Mouse (Mus musculus) intestine, embryonic 15.5 days (tissue): ENCODE data around the gene 0610040J01Rik. TPM values are rescaled to one million over a fixed set of nuclear protein-coding genes. Genes with fewer than 3 reads are reported as not detected.

Source experiments
- ATAC-seq: fragments of 200-750 bp; cut with Nextera tagmentation; 2 replicates; pipeline ENCODE4 v1.8.0; 2017; ENCODE audit warnings: moderate TSS enrichment, moderate library complexity
- H3K27ac ChIP-seq: fragments of 300-500 bp; sonication (generic); 2 replicates; pipeline ENCODE4 v1.5.1; 2015; ENCODE audit warnings: mild to moderate bottlenecking, inconsistent platforms
- H3K27me3 ChIP-seq: fragments of 300-500 bp; sonication (generic); replicated peaks from 2 replicates; pipeline ENCODE4 v1.6.1; 2015; ENCODE audit warnings: inconsistent platforms
- H3K36me3 ChIP-seq: fragments of 300-500 bp; sonication (generic); 2 replicates; pipeline ENCODE4 v1.6.1; 2015; ENCODE audit warnings: inconsistent platforms
- H3K4me1 ChIP-seq: fragments of 300-500 bp; sonication (generic); replicated peaks from 2 replicates; pipeline ENCODE4 v1.6.1; 2015; ENCODE audit warnings: inconsistent platforms
- H3K4me2 ChIP-seq: fragments of 300-500 bp; sonication (generic); replicated peaks from 2 replicates; pipeline ENCODE4 v1.6.1; 2015; ENCODE audit warnings: mild to moderate bottlenecking, inconsistent platforms
- H3K4me3 ChIP-seq: fragments of 300-500 bp; sonication (generic); replicated peaks from 2 replicates; pipeline ENCODE4 v1.5.1; 2015; ENCODE audit warnings: inconsistent platforms
- H3K9ac ChIP-seq: fragments of 300-500 bp; sonication (generic); 2 replicates; pipeline ENCODE4 v1.6.1; 2015; ENCODE audit warnings: inconsistent platforms
- H3K9me3 ChIP-seq: fragments of 300-500 bp; sonication (generic); 2 replicates; pipeline ENCODE4 v1.6.1; 2016; ENCODE audit warnings: inconsistent platforms
- WGBS: fragments of 180-500 bp; shearing (Covaris S2); methylation state at CpG from one replicate; pipeline ENCODE4 v1.1.7; 2015; 5-methylcytosine and 5-hydroxymethylcytosine counted together
- polyA plus RNA-seq: library from polyadenylated mRNA; unstranded; fragments of >200 nt; fragmentation: Nextera tagmentation; extraction: Ambion mirVana; gene quantifications from 2 replicates; pipeline ENCODE4 v1.2.1, GENCODE M21; 2015

Gene 0610040J01Rik
- polyA plus RNA-seq, 1 experiment from 2014 or later, result 44.5 TPM

GRCm38 (mm10) chr5:63949195-63949594, 137.0 kb downstream of the 0610040J01Rik start:
- Histone ChIP-seq H3K4me2 (no peak overlapping the region), H3K4me1 (peaks cover 9% of the 10 kb centered on the region; the same call in 1 of the 2 replicates), H3K27me3 (no peaks in the 10 kb centered on the region), H3K9me3 (no peaks in the 10 kb centered on the region), H3K9ac (no peak overlapping the region), H3K36me3 (no peaks in the 10 kb centered on the region), H3K4me3 (no peak overlapping the region), H3K27ac (no peak overlapping the region)
- 19% methylated on average over 3 of the region's 3 CpGs for WGBS
- ATAC-seq, result peak; percentile 48; the same call in 1 of the 2 replicates

Other genes starting within 250 kb of the 0610040J01Rik start
- gene Nwd2, start 163.3 kb upstream of the 0610040J01Rik start, polyA plus RNA-seq, result 0.18 and 0.30 TPM in 2 replicates
- gene Rell1, start 156.5 kb downstream of the 0610040J01Rik start, polyA plus RNA-seq, result 16.6 and 19.0 TPM in 2 replicates